In genomic region chr3:86788711-86789110, GRCm38 (mm10) we compare ENCODE assay signal across 9 mouse cellular contexts.
A peak's percentile ranks its signal among the peaks of the same experiment; 100 is the strongest.
DNase-seq lines count a peak whose midpoint lies in the region; ATAC-seq and TF ChIP-seq lines count a peak whose summit lies in the region.
"Had no signal": no experiment of that assay in that cellular context is flagged by ENCODE, and none has a peak within 500 bp of the region (broad histone marks: within the 10 kb centered on the region; RNA-seq: fewer than 3 reads in every experiment).

No protein-coding gene starts in this region.

- no peaks in the 10 kb centered on the region for H3K9me3 ChIP-seq in heart, embryonic 16.5 days (replicated peaks; ENCODE audit: control insufficient read depth, low read length)
- H3K9me3 ChIP-seq in midbrain, embryonic 13.5 days, result no peaks in the 10 kb centered on the region
- H3K9me3 ChIP-seq: liver, embryonic 15.5 days had no signal

- peak; percentile 64 for TF ChIP-seq CTCF in cortical plate, adult 2 months (IDR thresholded peaks at IDR 0.05; ENCODE audit: extremely low read depth, insufficient read depth, low read length)

- no peaks in the 10 kb centered on the region for H3K27me3 ChIP-seq in heart, embryonic 16.5 days (ENCODE audit: control insufficient read depth, insufficient read depth, low read length)
- H3K27me3 ChIP-seq in midbrain, embryonic 13.5 days, result no peaks in the 10 kb centered on the region
- H3K27me3 ChIP-seq: liver, embryonic 15.5 days had no signal

- no peak overlapping the region for H3K27ac ChIP-seq in cortical plate, adult 2 months (ENCODE audit: insufficient read depth, low read length)
- H3K27ac ChIP-seq in heart, embryonic 16.5 days (ENCODE audit: low read length), result no peak overlapping the region
- peak overlapping the region; percentile 62 for H3K27ac ChIP-seq in midbrain, embryonic 13.5 days
- H3K27ac ChIP-seq: liver, embryonic 15.5 days had no signal

- 33% methylated on average over 6 of the region's 6 CpGs for WGBS in heart, embryonic 16.5 days
- 41% methylated on average over 6 of the region's 6 CpGs for WGBS in midbrain, embryonic 13.5 days

- no peaks in the 10 kb centered on the region for H3K36me3 ChIP-seq in heart, embryonic 16.5 days (ENCODE audit: control insufficient read depth, insufficient read depth)
- H3K36me3 ChIP-seq in midbrain, embryonic 13.5 days, result peaks cover 79% of the 10 kb centered on the region

- ATAC-seq in heart, embryonic 16.5 days (replicated peaks; ENCODE audit: extremely low read depth, insufficient read depth, low FRiP score), result no peak
- ATAC-seq in midbrain, embryonic 13.5 days, result no peak; the same call in 1 of the 2 replicates

- no peak overlapping the region for H3K4me3 ChIP-seq in cortical plate, adult 2 months (ENCODE audit: insufficient read depth, low read length)
- H3K4me3 ChIP-seq in heart, embryonic 16.5 days (ENCODE audit: low read length), result no peak overlapping the region
- no peak overlapping the region for H3K4me3 ChIP-seq in midbrain, embryonic 13.5 days (replicated peaks)
- H3K4me3 ChIP-seq: liver, embryonic 15.5 days had no signal

- 0 out of 2 replicates have a peak overlapping the region, but pooled peaks have one; percentile 35 for H3K9ac ChIP-seq in heart, embryonic 16.5 days (ENCODE audit: low read length)
- H3K9ac ChIP-seq in midbrain, embryonic 13.5 days (replicated peaks), result peak overlapping the region; percentile 4; the same call in 1 of the 2 replicates
- H3K9ac ChIP-seq: liver, embryonic 15.5 days had no signal

- peaks cover 4% of the 10 kb centered on the region; the same call in 1 of the 2 replicates for H3K4me1 ChIP-seq in cortical plate, adult 2 months (ENCODE audit: control insufficient read depth, insufficient read depth, low read length)
- H3K4me1 ChIP-seq in heart, embryonic 16.5 days (ENCODE audit: control insufficient read depth, insufficient read depth, low read length), result peaks cover 25% of the 10 kb centered on the region
- H3K4me1 ChIP-seq in midbrain, embryonic 13.5 days (replicated peaks), result peaks cover 20% of the 10 kb centered on the region
- H3K4me1 ChIP-seq: liver, embryonic 15.5 days had no signal

- no peak for TF ChIP-seq POLR2A in cortical plate, adult 2 months (IDR thresholded peaks at IDR 0.05; ENCODE audit: extremely low read depth, insufficient read depth, low read length)

- no peak overlapping the region for H3K4me2 ChIP-seq in heart, embryonic 16.5 days (ENCODE audit: low read depth, low read length)
- no peak overlapping the region for H3K4me2 ChIP-seq in midbrain, embryonic 13.5 days (replicated peaks)
- H3K4me2 ChIP-seq: liver, embryonic 15.5 days had no signal

- peak; percentile 82 for DNase-seq in layer of hippocampus, adult 11-12 months (ENCODE audit: low spot score)
- no peak for DNase-seq in layer of hippocampus, adult 9-10 months (ENCODE audit: low spot score)
- peak; percentile 86 for DNase-seq in ZHBTc4 (ENCODE audit: low read depth, low spot score)
- peak; percentile 70 to 85 for DNase-seq in layer of hippocampus, postnatal 14 days (ENCODE audit: low spot score in 2 of 2)
- no peak for DNase-seq in T-cell, adult 2 months (ENCODE audit: low spot score)

Comparison
In these comparisons a context has a peak if more than half of its experiments do, and no peak if none do; other contexts are left out.
1. DNase-seq: peak in layer of hippocampus, adult 11-12 months (single experiment), ZHBTc4 (single experiment) and layer of hippocampus, postnatal 14 days (2 of 2); none in layer of hippocampus, adult 9-10 months (single experiment) and T-cell, adult 2 months (single experiment).